Mouse (Mus musculus): ENCODE measurements around the gene Gm14151. TPM values are rescaled to one million over a fixed set of nuclear protein-coding genes. Genes with fewer than 3 reads are reported as not detected.
A peak's percentile ranks its signal among the peaks of the same experiment; 100 is the strongest.
"Not testable (repeated sequence)": the region's sequence is repeated elsewhere in the genome, so short reads cannot be mapped to it uniquely, and the experiment has no call there.

Gene Gm14151
- total RNA-seq (2021) = not detected
- long read RNA-seq, experiment 1 = 0 reads
- long read RNA-seq, experiment 2 = 0 reads

DNA sequence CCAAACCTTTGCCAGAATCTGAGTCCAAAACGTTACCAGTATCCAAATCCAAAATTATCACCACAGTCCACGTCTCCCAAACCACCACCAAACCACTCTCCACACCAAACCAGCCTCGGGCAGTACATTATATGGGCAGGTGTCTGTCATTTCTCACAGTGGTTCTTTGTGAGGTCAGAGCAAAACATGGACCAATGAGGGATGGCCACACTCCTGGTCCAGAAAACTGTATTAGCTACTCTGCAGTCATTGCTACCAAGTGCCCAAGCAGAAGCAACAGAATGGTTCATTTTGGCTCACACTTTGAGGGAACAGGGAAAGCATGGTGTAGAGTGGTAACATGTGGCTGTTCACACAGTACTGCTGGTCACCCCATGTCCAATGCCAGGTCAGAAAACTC lies at the start of gene Gm14151:
Gene Gm14151, minus strand, starts transcription at position 101 of the 400 bp plus-strand sequence.
- DNase-seq; intact Hi-C loops (cut with DNase I): not testable (repeated sequence)

DNA sequence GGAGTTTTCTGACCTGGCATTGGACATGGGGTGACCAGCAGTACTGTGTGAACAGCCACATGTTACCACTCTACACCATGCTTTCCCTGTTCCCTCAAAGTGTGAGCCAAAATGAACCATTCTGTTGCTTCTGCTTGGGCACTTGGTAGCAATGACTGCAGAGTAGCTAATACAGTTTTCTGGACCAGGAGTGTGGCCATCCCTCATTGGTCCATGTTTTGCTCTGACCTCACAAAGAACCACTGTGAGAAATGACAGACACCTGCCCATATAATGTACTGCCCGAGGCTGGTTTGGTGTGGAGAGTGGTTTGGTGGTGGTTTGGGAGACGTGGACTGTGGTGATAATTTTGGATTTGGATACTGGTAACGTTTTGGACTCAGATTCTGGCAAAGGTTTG lies 5.8 kb upstream of the Gm14151 start, which contains the start of gene Gm14147:
Gene Gm14147, plus strand, starts transcription at position 301 of the 400 bp plus-strand sequence.
- DNase-seq = not testable (repeated sequence)

DNA sequence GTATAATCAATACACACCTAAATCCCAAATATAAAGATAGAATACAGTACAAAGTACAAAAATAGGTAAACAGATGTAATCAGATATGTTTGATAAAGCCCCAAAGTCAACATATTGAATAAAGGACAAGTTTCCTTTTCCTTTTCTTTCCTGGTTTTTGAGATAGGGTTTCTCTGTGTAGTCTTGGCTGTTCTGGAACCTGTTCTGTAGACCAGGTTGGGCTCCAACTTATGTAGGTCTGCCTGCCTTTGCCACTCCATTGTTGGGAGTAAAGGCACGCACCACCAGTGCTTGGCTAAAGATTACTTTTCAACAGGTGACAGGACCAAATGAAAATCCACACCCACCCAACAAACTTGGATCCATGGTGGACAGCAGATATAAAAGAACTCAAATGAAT lies 35.5 kb downstream of the Gm14151 start:
- no peak for DNase-seq
- intact Hi-C loops (cut with DNase I) = no loop called here

More for the DNA sequence above, 5.8 kb upstream of the Gm14151 start, which contains the start of gene Gm14147:
- intact Hi-C loops (cut with DNase I) = not testable (repeated sequence)

DNA sequence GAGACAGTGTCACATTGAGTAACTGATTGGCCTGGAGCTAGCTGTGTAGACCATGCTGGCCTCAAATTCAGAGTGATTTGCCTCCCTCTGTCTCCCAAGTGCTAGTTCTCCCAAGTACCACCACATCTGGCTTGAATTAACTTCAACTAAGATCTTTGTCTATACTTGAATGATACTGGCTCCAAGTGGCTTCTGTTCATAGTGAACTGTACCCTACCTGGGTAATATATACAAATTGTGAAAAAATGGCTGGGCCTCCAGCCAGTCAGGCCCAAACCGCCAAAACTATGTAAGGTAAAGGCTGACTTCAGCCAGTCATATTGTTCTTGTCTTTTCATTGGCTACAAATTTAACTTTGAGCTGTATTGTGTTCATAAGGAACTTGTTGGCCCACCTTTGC lies 51.7 kb downstream of the Gm14151 start:
- no peak for DNase-seq
- intact Hi-C loops (cut with DNase I) = no loop called here

DNA sequence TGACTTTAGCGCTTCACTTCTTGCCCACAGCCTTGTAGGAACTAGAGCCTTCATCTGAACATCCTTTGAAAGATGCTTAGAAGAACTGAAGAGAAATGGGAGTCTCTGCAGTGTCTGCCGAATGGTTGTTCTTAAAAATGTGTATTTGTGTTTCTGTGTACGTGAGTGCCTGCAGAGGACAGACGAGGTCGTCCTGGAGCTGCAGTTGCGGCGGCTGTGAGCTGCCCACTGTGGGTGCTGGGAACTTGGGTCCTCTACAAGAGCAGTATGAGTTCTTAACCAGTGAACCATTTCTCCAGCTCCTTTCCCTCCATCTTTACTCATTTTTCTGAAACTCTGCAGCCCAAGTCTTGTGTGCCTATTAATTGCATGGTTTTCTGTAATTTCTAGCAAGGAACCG lies 52.4 kb downstream of the Gm14151 start:
- intact Hi-C loops (cut with DNase I) = no loop called here
- no peak for DNase-seq

DNA sequence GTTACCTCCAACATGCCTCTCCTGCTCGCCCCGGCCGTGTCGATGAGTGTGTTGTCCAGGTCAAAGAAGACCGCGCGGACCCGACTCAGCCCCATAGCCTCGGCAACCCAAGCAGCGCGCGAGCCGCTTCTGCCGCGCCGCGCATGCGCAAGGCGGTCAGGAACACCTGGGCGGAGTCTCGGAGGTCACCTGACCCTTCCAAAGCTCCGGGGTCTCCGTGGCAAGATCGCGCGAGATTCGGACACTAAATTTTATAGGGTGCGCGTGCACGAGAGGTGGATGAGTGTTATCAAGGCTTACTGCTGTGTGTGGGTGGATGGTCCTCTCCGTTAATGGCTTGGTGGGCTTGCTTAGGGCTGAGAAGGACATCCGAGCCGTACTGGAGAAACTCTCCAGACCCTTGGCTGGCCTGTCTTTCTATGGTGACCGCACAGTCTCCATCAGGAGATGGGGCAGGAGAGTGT lies 52.9 kb downstream of the Gm14151 start, which contains the start of the genes Ninl and Nanp:
Gene Ninl, minus strand, starts transcription at position 151 of the 464 bp plus-strand sequence.
Gene Nanp, minus strand, starts transcription at position 167 of the 464 bp plus-strand sequence.
- DNase-seq = peak; percentile 87 to 91
- intact Hi-C loops (cut with DNase I) = no loop called here

DNA sequence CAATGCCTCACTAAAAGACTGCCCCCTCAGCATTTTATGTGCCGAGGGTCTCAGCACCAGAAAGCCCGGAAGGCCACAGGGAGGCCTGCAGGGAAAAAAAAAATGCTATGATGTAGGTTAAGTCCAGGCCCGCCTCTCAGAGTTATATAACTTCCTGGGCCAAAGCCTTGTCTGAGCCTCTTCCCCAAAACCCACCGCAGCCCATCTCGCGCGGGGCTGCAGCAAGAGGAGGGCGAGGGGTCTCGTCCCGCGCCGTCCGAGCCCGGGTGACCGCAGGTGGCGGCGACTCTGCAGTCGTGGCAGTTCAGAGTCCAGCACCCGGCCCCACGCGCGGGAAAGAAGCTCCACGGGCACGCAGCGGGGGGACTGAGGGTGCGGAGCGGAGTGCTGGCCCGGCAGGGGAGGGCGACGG lies 53.3 kb downstream of the Gm14151 start:
- intact Hi-C loops (cut with DNase I) = no loop called here

DNA sequence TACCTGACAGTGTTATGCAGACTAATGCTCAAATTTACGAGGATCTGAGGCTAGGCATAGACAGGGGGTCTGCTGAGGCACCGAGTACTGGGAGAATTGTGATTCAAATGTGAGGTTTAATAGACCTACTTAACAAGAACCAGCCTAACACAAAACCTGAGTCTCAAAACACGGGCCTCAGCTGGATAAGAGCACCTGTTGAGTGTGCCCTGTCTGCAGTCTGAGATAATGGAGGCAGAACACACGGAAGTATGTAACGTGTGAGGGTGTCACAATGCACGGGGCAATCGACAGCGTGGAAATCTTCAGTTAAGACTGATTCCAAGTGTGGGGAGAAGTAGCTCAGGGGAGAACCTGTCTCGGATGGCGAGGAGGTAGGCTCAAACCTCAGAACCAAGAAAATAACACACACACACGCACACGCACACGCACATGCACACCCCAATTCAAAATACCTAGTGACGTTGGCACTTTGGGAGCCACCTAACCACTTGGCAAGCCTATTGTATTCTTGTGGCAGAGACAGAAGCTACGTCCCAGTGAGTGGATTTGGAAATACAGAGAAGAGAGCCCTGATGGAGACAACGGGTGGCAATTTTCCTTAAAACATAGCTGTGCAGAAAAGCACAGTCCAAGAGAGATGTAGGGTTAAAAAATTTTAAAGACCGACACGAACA lies 54.1 kb downstream of the Gm14151 start:
- intact Hi-C loops (cut with DNase I) = no loop called here
- DNase-seq = no peak

More for the DNA sequence above, 53.3 kb downstream of the Gm14151 start:
- no peak for DNase-seq

DNA sequence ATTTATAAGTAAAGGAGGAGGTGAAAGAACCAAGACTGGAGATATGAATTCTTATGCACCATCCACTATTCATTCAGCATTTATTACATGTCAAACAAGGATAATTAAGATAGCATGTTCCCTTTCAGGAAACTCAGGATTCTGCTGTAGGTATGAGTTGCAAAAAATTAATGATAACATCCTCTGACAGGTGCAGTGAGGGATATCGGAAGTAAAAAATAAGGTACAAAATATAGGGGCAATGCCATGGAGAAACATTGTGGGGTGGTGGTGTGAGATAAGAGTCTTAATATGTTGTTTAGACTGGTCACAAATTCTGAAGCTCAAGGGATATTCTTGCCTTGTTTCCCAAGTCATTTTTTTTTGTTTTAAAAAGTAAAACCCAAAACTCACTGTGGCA lies 54.9 kb downstream of the Gm14151 start:
- intact Hi-C loops (cut with DNase I) = no loop called here
- no peak for DNase-seq

Other genes with a start within 250 kb of the Gm14151 start
- gene Abhd12, start 187.6 kb downstream of the Gm14151 start, total RNA-seq (2021) = 10 to 100 TPM; 24.1 to 24.8 TPM
- 1 to 10 TPM; 1.3 to 2.8 TPM for gene Gins1, start 186.9 kb downstream of the Gm14151 start, total RNA-seq (2021)
- gene Ninl, start 53.0 kb downstream of the Gm14151 start, total RNA-seq (2021) = under 1 TPM; 0.26 to 0.47 TPM
- gene Nanp, start 53.0 kb downstream of the Gm14151 start, total RNA-seq (2021) = 1 to 10 TPM; 2.5 to 2.7 TPM
- not detected for gene Gm14147, start 5.9 kb upstream of the Gm14151 start, total RNA-seq (2021)